Mouse (Mus musculus) lung, embryonic 14.5 days (tissue): ENCODE measurements around the gene Cx3cr1. TPM values are rescaled to one million over a fixed set of nuclear protein-coding genes. Genes with fewer than 3 reads are reported as not detected.
"Not testable (repeated sequence)": the region's sequence is repeated elsewhere in the genome, so short reads cannot be mapped to it uniquely, and the experiment has no call there.

Experiments used
- ATAC-seq: fragments of 200-750 bp; cut with Nextera tagmentation; 2 replicates; pipeline ENCODE4 v1.8.0; 2017; ENCODE audit warnings: mild to moderate bottlenecking, moderate TSS enrichment, moderate library complexity; ENCODE audit not compliant: insufficient read depth
- DNase-seq: peaks from one replicate; pipeline ENCODE4 v3.0.0-alpha.2; 2015
- H3K27ac ChIP-seq: fragments of 300-500 bp; sonication (generic); 2 replicates; pipeline ENCODE4 v1.5.1; 2014; ENCODE audit warnings: low read depth, mild to moderate bottlenecking, moderate library complexity
- H3K27me3 ChIP-seq: fragments of 300-500 bp; sonication (generic); 2 replicates; pipeline ENCODE4 v1.6.1; 2014; ENCODE audit warnings: low read length, control low read depth; ENCODE audit not compliant: insufficient read depth
- H3K36me3 ChIP-seq: fragments of 300-500 bp; sonication (generic); 2 replicates; pipeline ENCODE4 v1.6.1; 2014; ENCODE audit warnings: control low read depth; ENCODE audit not compliant: insufficient read depth
- H3K4me1 ChIP-seq: fragments of 300-500 bp; sonication (generic); 2 replicates; pipeline ENCODE4 v1.6.1; 2014; ENCODE audit warnings: antibody characterized with exemption, control low read depth; ENCODE audit not compliant: insufficient read depth
- H3K4me2 ChIP-seq: fragments of 300-500 bp; sonication (generic); 2 replicates; pipeline ENCODE4 v1.6.1; 2014; ENCODE audit warnings: mild to moderate bottlenecking
- H3K4me3 ChIP-seq: fragments of 300-500 bp; sonication (generic); 2 replicates; pipeline ENCODE4 v1.5.1; 2014; ENCODE audit warnings: low read depth, low read length
- H3K9ac ChIP-seq: fragments of 300-500 bp; sonication (generic); 2 replicates; pipeline ENCODE4 v1.6.1; 2014
- H3K9me3 ChIP-seq: fragments of 300-500 bp; sonication (generic); 2 replicates; pipeline ENCODE4 v1.6.1; 2016; ENCODE audit warnings: low read depth, low read length, control low read depth
- CTCF ChIP-seq: IDR thresholded peaks from 2 replicates; pipeline ENCODE4 v1.5.1; 2016; ENCODE audit warnings: antibody characterized with exemption, low read depth
- WGBS: fragments of 180-500 bp; shearing (Covaris S2); extraction: QIAGEN DNeasy Blood & Tissue Kit; methylation state at CpG from one replicate; pipeline ENCODE4 v1.1.7; 2014; 5-methylcytosine and 5-hydroxymethylcytosine counted together
- polyA plus RNA-seq: library from polyadenylated mRNA; unstranded; fragments of >200 nt; fragmentation: Nextera tagmentation; extraction: Ambion mirVana; gene quantifications from 2 replicates; pipeline ENCODE4 v1.2.1, GENCODE M21; 2014

Gene Cx3cr1
- polyA plus RNA-seq, 1 experiment from 2014 or later = 9.7 TPM

DNA sequence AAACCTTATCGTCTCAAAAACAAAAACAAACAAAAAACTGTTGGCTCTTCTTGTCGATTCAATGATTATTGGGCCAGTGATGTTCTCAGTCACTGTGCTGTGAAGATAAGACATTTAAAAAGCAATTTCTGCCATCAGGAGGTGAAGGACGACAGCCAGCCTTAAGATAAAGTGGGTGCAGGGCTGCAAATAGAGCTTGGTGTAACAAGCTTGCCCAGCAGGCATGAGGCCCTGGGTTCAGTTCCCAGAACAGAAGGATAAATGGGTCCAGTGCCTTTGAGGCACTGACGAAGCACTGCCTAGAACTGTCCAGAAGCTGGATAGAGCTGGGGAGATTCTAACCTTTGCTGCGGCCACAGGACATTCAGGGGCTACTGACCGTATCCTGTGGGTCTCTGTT lies 42.8 kb upstream of the Cx3cr1 start:
- 87% methylated on average over 6 of the region's 6 CpGs for WGBS
- Histone ChIP-seq H3K4me3 (no peak overlapping the region), H3K27me3 (no peaks in the 10 kb centered on the region), H3K9ac (no peak overlapping the region), H3K4me1 (0 out of 2 replicates have a peak, but pooled peaks cover 2% of the 10 kb centered on the region), H3K4me2 (no peak overlapping the region), H3K36me3 (peaks cover 4% of the 10 kb centered on the region), H3K9me3 (no peaks in the 10 kb centered on the region), H3K27ac (no peak overlapping the region)
- ATAC-seq (no peak), DNase-seq (no peak)
- TF ChIP-seq CTCF = no peak

DNA sequence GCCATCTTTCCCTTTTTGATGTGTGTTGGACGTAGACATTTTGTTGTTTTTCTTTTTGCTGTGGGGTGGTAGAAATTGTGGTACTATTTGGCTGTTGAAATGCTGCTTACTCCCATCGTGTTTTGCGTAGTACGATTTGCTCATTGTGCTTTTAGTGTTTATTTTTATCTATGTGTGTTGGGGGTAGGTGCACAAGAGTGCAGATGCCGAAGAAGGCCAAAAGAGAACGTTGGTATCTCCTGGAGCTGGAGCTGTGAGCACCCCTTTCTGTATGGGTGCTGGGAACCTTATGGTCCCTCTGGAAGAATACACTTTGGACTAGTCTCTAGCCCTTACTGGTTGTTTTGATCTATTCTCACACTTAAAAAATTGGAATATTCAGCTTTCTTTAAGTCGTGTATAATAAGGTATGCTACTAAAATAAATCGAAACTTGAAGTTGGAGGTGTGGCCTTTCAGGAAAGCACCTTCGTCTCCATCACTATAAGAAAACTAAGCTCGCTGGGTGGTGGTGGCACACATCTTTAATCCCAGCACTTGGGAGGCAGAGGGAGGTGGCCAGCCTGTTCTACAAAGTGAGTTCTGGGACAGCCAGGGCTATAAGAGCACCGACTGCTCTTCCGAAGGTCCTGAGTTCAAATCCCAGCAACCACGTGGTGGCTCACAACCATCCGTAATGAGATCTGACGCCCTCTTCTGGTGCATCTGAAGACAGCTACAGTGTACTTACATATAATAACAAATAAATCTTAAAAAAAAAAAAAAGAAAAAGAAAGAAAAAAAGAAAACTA lies 41.7 kb upstream of the Cx3cr1 start:
- no peak for DNase-seq

DNA sequence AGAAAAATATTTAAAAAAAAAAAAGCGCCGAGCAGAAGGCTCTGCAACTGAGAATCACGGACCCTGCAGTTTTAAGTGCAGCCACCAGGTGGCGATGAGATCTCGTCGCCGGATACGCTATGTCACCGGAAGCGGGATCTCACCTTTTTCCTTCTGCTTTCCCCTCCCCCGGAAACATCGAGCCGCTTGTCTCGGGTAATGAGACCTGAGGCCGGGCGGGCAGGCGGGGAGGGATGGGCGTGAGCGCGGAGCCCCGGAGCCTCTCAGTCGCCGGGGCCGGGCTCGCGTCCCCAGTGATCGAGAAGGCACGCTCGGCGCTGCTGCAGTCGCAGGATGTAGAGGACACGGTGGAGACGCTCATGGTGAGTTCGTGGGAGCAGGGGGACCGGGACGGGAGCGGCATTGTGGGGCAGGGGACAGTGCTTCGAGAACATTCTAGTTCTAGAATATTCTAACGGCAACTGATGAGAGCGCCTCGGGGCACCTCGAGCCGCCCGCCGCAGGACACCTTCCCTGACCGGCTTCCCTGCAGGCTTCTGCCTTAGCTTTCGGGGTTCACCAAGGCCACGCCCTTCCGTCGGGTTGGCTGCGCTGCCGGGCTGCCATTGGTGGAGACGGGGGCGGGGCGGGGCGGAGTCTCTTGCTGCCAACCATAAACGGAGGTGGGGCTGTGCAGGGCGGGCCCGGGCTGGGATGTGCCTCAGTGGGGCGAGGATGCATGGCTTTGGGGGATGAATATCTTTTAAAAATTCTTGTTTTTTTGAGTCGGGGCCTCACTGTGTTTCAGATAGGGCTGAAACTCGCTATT lies 40.7 kb upstream of the Cx3cr1 start, which contains the start of gene Slc25a38:
Gene Slc25a38 (plus strand): TSS at position 164 of the 808 bp plus-strand sequence.
- under 1% methylated on average over 62 of the region's 62 CpGs for WGBS
- peak within 1 kb of the TSS; percentile 67 for H3K4me2 ChIP-seq
- peak; percentile 99 for ATAC-seq
- no peaks in the 10 kb centered on the region for H3K9me3 ChIP-seq
- peak; percentile 83 for TF ChIP-seq CTCF
- 0 out of 2 replicates have a peak, but pooled peaks cover 2% of the 10 kb centered on the region for H3K4me1 ChIP-seq
- H3K9ac ChIP-seq = peak within 1 kb of the TSS; percentile 71
- H3K4me3 ChIP-seq = peak within 1 kb of the TSS; percentile 83
- DNase-seq = peak; percentile 98
- H3K36me3 ChIP-seq = no peaks in the 10 kb centered on the region
- H3K27me3 ChIP-seq = no peaks in the 10 kb centered on the region
- H3K27ac ChIP-seq = peak within 1 kb of the TSS; percentile 96

More for the DNA sequence above, 41.7 kb upstream of the Cx3cr1 start:
- H3K4me1 ChIP-seq = 0 out of 2 replicates have a peak, but pooled peaks cover 2% of the 10 kb centered on the region
- H3K36me3 ChIP-seq = no peaks in the 10 kb centered on the region
- no peaks in the 10 kb centered on the region for H3K27me3 ChIP-seq
- no peak for ATAC-seq
- WGBS = 72% methylated on average over 15 of the region's 15 CpGs
- TF ChIP-seq CTCF = no peak
- H3K27ac ChIP-seq = peak overlapping the region; percentile 96
- H3K4me2 ChIP-seq = peak overlapping the region; percentile 67
- peak overlapping the region; percentile 83 for H3K4me3 ChIP-seq
- H3K9me3 ChIP-seq = no peaks in the 10 kb centered on the region
- peak overlapping the region; percentile 71 for H3K9ac ChIP-seq

DNA sequence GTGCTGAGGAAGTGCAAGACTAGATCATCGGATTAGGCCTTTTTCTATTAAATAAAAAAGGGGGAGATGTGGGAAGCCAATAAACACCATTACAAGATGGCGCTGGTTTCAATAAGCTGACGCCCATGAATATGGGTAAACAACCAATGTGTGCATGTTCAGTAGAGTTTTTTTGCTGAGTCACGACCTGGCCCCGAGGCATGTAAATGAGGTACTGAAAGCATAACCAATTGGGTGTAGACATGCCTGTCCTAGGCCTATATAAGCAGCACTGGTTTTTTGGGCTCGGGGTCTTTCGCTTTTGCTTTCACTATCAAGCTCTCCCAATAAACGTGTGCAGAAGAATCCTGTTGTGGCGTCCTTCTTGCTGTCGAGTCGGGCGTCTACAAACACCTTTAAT lies 39.3 kb upstream of the Cx3cr1 start:
- not testable (repeated sequence) for H3K4me3 ChIP-seq, H3K27ac ChIP-seq, ATAC-seq, H3K4me1 ChIP-seq, H3K9me3 ChIP-seq, H3K9ac ChIP-seq, DNase-seq, H3K36me3 ChIP-seq, H3K4me2 ChIP-seq, H3K27me3 ChIP-seq
- WGBS = 93% methylated on average over 12 of the region's 12 CpGs

DNA sequence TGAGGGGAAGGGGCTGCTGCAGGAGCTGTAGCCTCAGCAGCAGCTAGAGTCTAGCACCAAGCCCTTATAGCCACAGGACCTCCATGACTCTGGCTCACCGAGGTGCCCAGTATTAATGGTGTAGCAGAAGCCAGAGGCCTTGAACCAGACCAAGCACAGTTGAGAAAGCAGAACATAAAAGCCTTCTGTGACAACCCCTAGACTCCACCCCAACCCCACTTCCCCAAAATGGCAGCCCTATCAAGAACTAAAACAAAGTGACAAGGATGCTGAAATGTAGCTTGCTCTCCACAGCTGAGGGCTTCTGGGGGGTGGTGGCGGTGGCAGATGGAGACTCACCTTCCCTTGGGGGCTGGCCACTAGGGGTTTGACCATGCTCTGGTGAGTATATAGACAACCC lies 31.5 kb upstream of the Cx3cr1 start:
- Histone ChIP-seq H3K9me3 (peaks cover 3% of the 10 kb centered on the region; the same call in 1 of the 2 replicates), H3K4me2 (no peak overlapping the region)
- no peak for DNase-seq

DNA sequence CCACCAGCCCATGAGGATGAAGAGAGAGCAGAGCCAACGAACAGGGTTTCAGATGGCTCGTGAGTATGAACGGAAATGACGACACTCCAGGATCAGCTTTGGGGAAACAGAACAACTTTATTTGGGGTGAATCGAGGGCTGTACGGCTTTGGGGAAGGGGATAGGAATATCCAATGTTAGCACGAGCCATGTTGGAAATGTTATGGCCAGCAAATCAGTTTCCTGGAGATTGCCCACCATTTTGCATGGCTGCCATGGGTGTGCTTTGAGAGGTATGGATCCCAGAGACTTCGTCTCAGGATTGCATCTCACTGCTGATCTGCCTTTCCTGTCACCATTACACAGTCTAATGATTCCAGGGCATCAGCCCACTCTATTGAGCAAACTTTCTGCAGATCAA lies 29.6 kb upstream of the Cx3cr1 start:
- no peak for ATAC-seq

More for the DNA sequence above, 31.5 kb upstream of the Cx3cr1 start:
- WGBS = 92% methylated on average over 2 of the region's 2 CpGs
- no peak overlapping the region for H3K4me3 ChIP-seq
- H3K4me1 ChIP-seq = no peaks in the 10 kb centered on the region
- ATAC-seq = no peak
- no peaks in the 10 kb centered on the region for H3K27me3 ChIP-seq
- no peak for TF ChIP-seq CTCF
- no peak overlapping the region for H3K9ac ChIP-seq
- no peak overlapping the region for H3K27ac ChIP-seq
- H3K36me3 ChIP-seq = no peaks in the 10 kb centered on the region

DNA sequence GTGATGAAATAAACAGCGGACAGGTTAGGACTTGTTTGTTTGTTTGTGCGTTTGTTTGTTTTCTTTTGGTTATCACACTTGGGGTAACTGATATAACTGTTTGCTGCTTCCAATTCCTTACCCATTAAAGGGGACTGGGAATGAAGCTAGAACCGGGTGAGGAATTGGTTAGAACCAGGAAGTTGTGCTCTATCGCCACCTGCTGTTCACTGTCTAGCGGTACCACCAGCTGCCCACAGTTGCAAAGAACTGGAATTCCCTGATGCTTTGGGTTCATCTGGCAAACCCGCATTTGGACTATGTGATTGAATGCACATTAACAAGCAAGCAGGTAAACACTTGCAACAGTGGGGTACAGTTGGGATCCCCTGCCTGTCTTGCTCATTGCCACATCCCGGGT lies 29.0 kb upstream of the Cx3cr1 start:
- Histone ChIP-seq H3K27ac (no peak overlapping the region), H3K4me1 (no peaks in the 10 kb centered on the region), H3K4me2 (no peak overlapping the region), H3K4me3 (no peak overlapping the region), H3K9ac (no peak overlapping the region), H3K36me3 (no peaks in the 10 kb centered on the region), H3K9me3 (no peaks in the 10 kb centered on the region; the same call in 1 of the 2 replicates), H3K27me3 (no peaks in the 10 kb centered on the region)
- peak; percentile 86 for TF ChIP-seq CTCF
- DNase-seq (peak; percentile 89), ATAC-seq (peak; percentile 47; the same call in 1 of the 2 replicates)
- WGBS = 18% methylated on average over 7 of the region's 7 CpGs

More for the DNA sequence above, 29.6 kb upstream of the Cx3cr1 start:
- DNase-seq = no peak
- Histone ChIP-seq H3K9me3 (peaks cover 3% of the 10 kb centered on the region; the same call in 1 of the 2 replicates), H3K4me2 (no peak overlapping the region), H3K27me3 (no peaks in the 10 kb centered on the region), H3K4me1 (no peaks in the 10 kb centered on the region), H3K27ac (no peak overlapping the region), H3K4me3 (no peak overlapping the region), H3K9ac (no peak overlapping the region), H3K36me3 (no peaks in the 10 kb centered on the region)
- 85% methylated on average over 8 of the region's 8 CpGs for WGBS
- no peak for TF ChIP-seq CTCF
